Mouse (Mus musculus): ENCODE results near the gene Slc30a2. TPM values are rescaled to one million over a fixed set of nuclear protein-coding genes. Genes with fewer than 3 reads are reported as not detected.
"Not testable (repeated sequence)": the region's sequence is repeated elsewhere in the genome, so short reads cannot be mapped to it uniquely, and the experiment has no call there.

Gene Slc30a2
- polyA plus RNA-seq, 1 experiment from 2014 or later, result 0.08 TPM

DNA sequence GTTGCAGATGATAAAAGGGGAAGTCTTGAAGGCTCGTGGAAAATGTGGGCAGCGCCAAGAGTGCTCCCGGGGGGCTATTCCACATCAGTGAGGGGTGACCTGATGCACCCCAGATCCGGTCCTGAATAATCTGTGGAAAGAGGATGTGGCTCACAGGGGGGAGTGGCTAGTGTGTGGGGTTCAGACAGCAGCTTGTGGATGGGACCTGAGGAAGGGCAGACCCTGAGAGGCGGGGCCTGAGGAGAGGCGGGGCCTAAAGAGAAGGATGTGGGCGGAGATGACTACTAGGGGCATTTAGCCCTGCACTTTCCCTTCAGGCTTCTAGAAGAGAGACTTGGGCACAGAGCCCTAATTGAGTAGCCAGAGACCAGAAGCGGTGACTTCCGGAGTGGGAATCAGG is 19.6 kb downstream of the Slc30a2 start:
- Histone ChIP-seq H3K4me3 (no peak overlapping the region), H3K9me3 (no peaks in the 10 kb centered on the region), H3K27me3 (peaks cover 61% of the 10 kb centered on the region), H3K36me3 (no peaks in the 10 kb centered on the region), H3K4me1 (peaks cover 6% of the 10 kb centered on the region; the same call in 1 of the 2 replicates), H3K4me2 (replicated peaks) (no peak overlapping the region), H3K9ac (replicated peaks) (no peak overlapping the region), H3K27ac (replicated peaks) (no peak overlapping the region)
- WGBS, result 24% methylated on average over 9 of the region's 9 CpGs
- ATAC-seq (ENCODE audit: low FRiP score, low read depth), result no peak

DNA sequence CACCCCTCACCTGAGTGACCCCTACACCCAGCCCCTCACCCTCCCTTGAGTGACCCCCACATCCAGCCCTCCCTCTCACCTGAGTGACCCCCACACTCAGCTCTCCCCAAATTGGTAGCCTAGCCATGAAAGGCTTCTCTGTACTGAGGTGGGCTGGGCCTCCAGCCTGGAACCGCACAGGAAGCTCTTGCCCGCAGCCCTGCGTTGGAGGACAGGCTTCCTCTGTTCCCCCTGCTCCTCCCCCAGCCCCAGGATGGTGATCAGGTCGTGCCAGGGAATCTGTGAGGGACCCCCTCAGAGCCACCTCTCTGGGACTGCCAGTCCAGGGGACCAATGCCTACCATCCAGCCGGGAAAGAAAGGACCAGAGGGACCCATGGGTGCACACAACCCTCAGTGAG is 22.3 kb downstream of the Slc30a2 start:
- Histone ChIP-seq H3K9ac (replicated peaks) (no peak overlapping the region), H3K36me3 (no peaks in the 10 kb centered on the region), H3K9me3 (no peaks in the 10 kb centered on the region), H3K27me3 (peaks cover 72% of the 10 kb centered on the region), H3K27ac (replicated peaks) (no peak overlapping the region), H3K4me1 (0 out of 2 replicates have a peak, but pooled peaks cover 3% of the 10 kb centered on the region), H3K4me3 (no peak overlapping the region), H3K4me2 (replicated peaks) (no peak overlapping the region)
- ATAC-seq (ENCODE audit: low FRiP score, low read depth), result no peak
- WGBS, result 61% methylated on average over 5 of the region's 5 CpGs

DNA sequence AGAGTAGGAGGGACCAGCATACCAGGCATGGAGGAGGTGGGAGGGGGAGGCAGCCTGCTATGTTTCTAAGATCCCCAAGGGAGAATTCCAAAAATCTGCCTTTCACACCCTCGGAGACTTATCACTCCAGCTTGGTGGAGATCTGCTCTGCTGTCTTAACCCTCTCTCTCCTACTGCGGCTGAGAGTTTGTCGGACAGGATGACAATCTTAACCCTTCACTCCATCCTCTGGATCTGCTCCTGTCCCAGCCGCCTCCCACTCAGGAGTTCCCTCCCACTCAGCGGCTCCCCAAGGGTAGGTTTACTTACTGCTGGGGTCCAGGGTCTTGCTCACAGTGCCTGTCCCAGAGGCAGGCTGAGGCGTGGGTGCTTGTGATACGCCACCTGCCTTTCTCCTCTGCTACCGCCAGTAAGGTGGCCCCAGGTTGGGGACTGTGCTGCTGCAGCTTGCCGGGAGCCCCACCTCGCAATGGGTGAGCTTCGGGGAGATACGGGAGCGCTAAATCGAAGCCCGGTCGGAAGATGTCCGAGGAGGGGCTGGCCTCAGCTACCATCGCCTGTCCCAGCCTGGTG is 27.8 kb downstream of the Slc30a2 start:
- H3K4me1 ChIP-seq, result peaks cover 16% of the 10 kb centered on the region
- no peak overlapping the region for H3K9ac ChIP-seq (replicated peaks)
- peak overlapping the region; percentile 97 for H3K4me2 ChIP-seq (replicated peaks)
- H3K9me3 ChIP-seq, result no peaks in the 10 kb centered on the region
- no peak overlapping the region for H3K27ac ChIP-seq (replicated peaks)
- H3K36me3 ChIP-seq, result no peaks in the 10 kb centered on the region
- WGBS, result 1% methylated on average over 18 of the region's 18 CpGs
- ATAC-seq (ENCODE audit: low FRiP score, low read depth), result no peak
- peaks cover 66% of the 10 kb centered on the region for H3K27me3 ChIP-seq
- H3K4me3 ChIP-seq, result peak overlapping the region; percentile 55

DNA sequence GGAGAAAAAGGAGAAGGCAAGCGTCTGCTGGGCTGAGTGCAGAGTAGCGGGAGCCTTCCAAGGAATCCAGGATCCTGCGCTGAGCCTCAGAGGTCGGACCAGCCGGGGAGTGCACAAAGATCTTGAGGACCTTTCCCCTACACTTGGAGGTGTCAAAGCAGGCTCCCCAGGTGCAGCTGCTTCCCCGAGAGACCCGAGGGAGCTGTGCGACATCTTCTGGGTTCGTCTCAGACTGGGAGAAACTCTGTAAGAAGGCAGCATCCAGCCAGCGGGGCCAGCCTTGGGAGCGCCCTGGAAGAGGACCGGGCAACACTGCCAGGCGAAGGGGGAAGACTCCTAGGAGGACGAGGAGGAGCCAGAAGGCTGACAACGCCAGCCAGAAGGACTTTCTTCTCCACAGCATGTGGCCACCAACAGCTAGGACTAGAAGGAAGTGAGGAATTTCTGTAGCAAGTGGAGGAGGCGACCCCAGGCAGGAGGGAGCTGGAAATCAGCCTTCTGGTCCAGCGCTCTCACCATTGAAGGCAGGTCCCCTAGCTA is 28.4 kb downstream of the Slc30a2 start:
- Histone ChIP-seq H3K27ac (replicated peaks) (no peak overlapping the region), H3K36me3 (no peaks in the 10 kb centered on the region), H3K4me3 (peak overlapping the region; percentile 55), H3K27me3 (peaks cover 60% of the 10 kb centered on the region), H3K9me3 (no peaks in the 10 kb centered on the region), H3K4me1 (peaks cover 16% of the 10 kb centered on the region), H3K9ac (replicated peaks) (no peak overlapping the region), H3K4me2 (replicated peaks) (peak overlapping the region; percentile 97)
- ATAC-seq (ENCODE audit: low FRiP score, low read depth), result no peak
- 0% methylated on average over 17 of the region's 17 CpGs for WGBS

DNA sequence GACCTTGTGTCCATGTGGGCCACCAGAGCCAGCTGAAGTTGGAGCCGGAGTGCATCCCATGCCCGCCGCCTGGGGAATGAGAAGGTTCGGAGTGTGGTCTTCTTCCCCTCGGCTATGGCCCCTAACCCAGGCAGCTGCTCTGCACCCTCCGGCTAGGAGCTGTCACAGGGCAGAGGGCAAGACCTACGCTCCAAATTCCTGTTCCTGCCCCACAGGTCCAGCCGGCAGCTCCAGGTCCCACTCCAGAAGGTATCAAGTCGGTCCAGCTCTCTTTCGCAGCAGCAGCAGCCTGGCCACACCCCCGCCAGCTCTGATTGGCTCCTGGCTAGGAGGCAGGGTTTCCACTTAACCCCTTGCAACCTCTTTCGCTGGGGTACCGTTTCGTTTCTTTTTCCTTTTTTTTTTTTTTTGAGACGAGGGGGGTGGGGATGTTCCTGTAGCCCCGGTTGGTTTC is 29.3 kb downstream of the Slc30a2 start:
- Histone ChIP-seq H3K9ac (replicated peaks) (peak overlapping the region; percentile 44), H3K4me1 (peaks cover 16% of the 10 kb centered on the region), H3K4me3 (peak overlapping the region; percentile 55), H3K27ac (replicated peaks) (no peak overlapping the region), H3K36me3 (no peaks in the 10 kb centered on the region), H3K9me3 (no peaks in the 10 kb centered on the region), H3K27me3 (peaks cover 59% of the 10 kb centered on the region), H3K4me2 (replicated peaks) (peak overlapping the region; percentile 97)
- ATAC-seq (ENCODE audit: low FRiP score, low read depth), result peak; percentile 63; the same call in 1 of the 2 replicates
- 0% methylated on average over 16 of the region's 16 CpGs for WGBS

DNA sequence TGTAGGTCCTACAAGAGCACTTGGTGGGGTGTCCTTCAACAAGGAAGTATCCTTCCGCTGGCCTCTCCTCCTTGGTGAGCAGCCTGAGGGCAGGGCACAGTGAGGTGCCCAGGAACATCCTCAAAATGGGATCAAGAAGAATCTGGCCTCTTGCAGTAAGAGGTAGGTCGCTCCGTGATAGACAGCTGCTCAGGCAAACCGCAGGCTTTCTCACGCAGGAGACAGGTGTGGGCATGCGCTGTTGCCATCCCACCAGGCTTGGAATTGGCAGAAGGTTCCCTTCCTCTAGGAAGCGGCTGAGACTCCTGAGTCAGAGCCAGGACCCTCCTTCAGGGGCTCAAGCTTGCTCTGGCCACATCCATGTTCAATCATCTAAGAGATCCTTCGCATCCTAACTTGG is 30.3 kb downstream of the Slc30a2 start:
- no peak for ATAC-seq (ENCODE audit: low FRiP score, low read depth)
- Histone ChIP-seq H3K4me3 (no peak overlapping the region), H3K27ac (replicated peaks) (no peak overlapping the region), H3K36me3 (no peaks in the 10 kb centered on the region), H3K4me1 (peaks cover 16% of the 10 kb centered on the region), H3K4me2 (replicated peaks) (no peak overlapping the region), H3K9ac (replicated peaks) (no peak overlapping the region), H3K9me3 (no peaks in the 10 kb centered on the region), H3K27me3 (peaks cover 49% of the 10 kb centered on the region)
- WGBS, result 85% methylated on average over 8 of the region's 8 CpGs

DNA sequence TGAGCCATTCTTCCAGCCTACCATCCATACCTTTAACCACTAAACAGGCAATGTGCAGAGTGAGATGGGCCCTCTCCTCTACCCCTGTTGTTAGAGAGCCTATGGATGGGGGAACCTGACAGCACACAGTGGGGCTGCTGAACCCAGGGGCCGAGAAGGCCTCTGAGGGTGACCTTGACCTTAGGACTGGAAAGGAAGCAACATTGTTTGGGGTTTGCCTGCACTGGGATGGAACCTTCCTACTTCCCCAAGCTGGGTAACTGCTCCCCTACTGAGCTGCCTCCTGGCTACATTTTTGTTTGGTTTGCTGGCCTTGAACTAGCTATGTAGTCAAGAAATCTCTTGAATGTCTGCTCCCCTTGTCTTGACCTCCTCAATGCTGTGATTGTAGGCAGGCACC is 31.3 kb downstream of the Slc30a2 start:
- Histone ChIP-seq H3K27me3 (peaks cover 39% of the 10 kb centered on the region), H3K9me3 (no peaks in the 10 kb centered on the region), H3K4me2 (replicated peaks) (no peak overlapping the region), H3K36me3 (no peaks in the 10 kb centered on the region), H3K9ac (replicated peaks) (no peak overlapping the region), H3K4me3 (no peak overlapping the region), H3K4me1 (peaks cover 16% of the 10 kb centered on the region), H3K27ac (replicated peaks) (no peak overlapping the region)
- ATAC-seq (ENCODE audit: low FRiP score, low read depth), result no peak
- 38% methylated on average over 1 of the region's 1 CpGs for WGBS

DNA sequence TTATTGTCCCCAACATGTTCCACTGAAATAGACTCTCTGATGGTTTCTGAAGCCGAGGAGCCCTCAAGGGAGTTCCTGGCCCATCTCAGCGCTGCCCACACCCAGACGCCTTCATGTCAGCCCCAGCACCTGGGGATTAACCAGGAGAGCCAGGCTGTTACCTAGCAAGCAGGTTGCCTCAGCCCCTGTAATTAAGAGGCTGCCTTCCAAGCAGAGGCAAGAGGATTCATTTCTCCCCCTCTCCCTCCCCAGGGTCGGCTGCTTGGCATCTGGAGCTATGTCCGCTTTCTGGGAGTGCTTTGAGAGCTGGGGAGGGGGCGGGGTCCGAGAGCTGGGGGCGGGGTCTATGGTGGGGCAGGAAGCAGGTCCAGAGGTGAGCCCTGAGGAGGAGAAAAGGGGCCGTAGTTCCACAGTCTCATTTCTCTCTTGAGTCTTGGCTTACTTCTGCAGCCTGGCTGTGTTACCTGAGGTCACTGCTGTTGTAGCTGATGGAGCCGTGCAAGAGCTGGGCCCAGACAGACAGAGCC is 35.2 kb downstream of the Slc30a2 start:
- Histone ChIP-seq H3K27ac (replicated peaks) (0 out of 2 replicates have a peak overlapping the region, but pooled peaks have one; percentile 10), H3K9ac (replicated peaks) (no peak overlapping the region), H3K4me1 (no peaks in the 10 kb centered on the region), H3K4me2 (replicated peaks) (no peak overlapping the region), H3K4me3 (no peak overlapping the region), H3K9me3 (no peaks in the 10 kb centered on the region), H3K27me3 (peaks cover 8% of the 10 kb centered on the region), H3K36me3 (no peaks in the 10 kb centered on the region)
- 40% methylated on average over 10 of the region's 10 CpGs for WGBS
- ATAC-seq (ENCODE audit: low FRiP score, low read depth), result no peak

DNA sequence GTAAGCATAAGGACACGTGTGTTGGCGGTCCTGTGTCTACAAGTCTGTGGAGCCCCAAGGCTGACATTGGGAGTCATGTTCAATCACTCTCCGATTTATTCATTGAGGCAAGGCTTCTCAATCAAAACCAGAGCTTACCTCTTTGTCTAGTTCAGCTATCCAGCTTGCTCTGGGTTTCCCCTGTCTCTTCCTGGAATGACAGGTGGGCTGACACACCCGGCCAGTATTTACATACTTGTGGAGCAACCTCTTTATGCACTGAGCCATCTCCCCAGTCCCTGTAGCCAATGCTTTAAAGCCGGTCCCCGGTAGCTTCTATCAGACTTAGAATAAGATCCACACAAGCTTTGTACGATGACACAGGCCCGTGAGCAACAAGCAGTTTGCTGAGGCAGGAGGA is 36.5 kb downstream of the Slc30a2 start:
- Histone ChIP-seq H3K9me3 (no peaks in the 10 kb centered on the region), H3K27ac (replicated peaks) (no peak overlapping the region), H3K9ac (replicated peaks) (no peak overlapping the region), H3K4me3 (no peak overlapping the region), H3K27me3 (peaks cover 3% of the 10 kb centered on the region; the same call in 1 of the 2 replicates), H3K4me2 (replicated peaks) (no peak overlapping the region), H3K4me1 (no peaks in the 10 kb centered on the region), H3K36me3 (no peaks in the 10 kb centered on the region)
- whole genome bisulfite sequencing, result 87% methylated on average over 8 of the region's 8 CpGs
- no peak for ATAC-seq (ENCODE audit: low FRiP score, low read depth)

DNA sequence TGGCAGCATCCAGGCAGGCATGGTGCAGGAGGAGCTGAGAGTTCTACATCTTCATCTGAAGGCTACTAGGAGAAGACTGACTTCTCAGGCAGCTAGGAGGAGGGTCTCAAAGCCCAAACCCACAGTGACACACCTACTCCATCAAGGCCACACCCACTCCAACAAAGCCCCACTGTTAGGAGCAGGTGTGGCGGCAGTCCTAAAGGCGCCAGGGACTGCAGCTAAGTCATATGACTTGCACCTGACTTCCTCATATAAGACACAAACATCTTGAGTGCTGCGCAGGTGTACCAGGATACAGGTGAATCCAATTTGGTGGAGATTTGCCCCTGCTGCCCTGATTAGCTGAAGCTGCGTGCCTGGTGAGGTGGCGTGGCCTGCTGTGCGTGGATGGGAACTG is 40.8 kb downstream of the Slc30a2 start, which contains the start of gene Extl1:
Extl1 (minus strand) TSS at position 101 of the 400 bp plus-strand sequence.
- not testable (repeated sequence) for H3K4me2 ChIP-seq (replicated peaks); H3K27ac ChIP-seq (replicated peaks); H3K36me3 ChIP-seq; H3K9me3 ChIP-seq; ATAC-seq (ENCODE audit: low FRiP score, low read depth); H3K27me3 ChIP-seq; H3K4me3 ChIP-seq; H3K9ac ChIP-seq (replicated peaks); H3K4me1 ChIP-seq
- 90% methylated on average over 2 of the region's 6 CpGs for WGBS

DNA sequence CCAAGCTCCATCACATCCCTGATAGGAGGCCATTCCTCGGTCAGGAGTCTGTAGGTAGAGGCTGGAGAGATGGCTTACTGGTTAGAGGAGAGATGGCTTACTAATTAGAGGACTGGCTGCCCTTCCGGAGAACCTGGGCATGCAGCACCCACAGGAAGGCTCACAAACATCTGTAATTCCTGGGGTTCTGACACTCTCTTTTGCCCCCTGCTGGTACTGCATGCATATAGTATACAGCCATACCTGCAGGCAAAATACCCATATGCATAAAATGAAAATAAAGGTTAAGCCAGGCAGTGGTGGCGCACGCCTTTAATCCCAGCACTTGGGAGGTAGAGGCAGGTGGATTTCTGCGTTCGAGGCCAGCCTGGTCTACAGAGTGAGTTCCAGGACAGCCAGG is 44.3 kb downstream of the Slc30a2 start:
- no peak for ATAC-seq (ENCODE audit: low FRiP score, low read depth)

DNA sequence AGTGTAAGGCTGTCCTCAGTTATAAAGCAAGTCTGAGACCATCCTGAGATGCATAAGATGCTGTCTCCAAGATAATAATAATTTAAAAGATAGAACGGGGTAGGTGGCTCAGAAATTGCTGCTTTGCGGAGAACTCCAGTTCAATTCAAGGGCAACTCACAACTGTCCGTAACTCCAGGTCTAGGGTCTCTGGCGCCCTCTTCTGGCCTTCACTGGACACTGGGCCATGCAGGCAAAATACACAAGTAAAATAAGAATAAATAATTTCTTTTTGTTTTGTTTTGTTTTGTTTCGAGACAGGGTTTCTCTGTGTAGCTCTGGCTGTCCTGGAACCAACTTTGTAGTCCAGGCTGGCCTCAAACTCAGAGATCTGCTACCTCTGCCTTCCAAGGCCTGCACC is 45.4 kb downstream of the Slc30a2 start:
- no peaks in the 10 kb centered on the region for H3K36me3 ChIP-seq
- ATAC-seq (ENCODE audit: low FRiP score, low read depth), result no peak
- WGBS, result 16% methylated on average over 5 of the region's 5 CpGs
- H3K9me3 ChIP-seq, result no peaks in the 10 kb centered on the region
- H3K27ac ChIP-seq (replicated peaks), result no peak overlapping the region
- peaks cover 4% of the 10 kb centered on the region; the same call in 1 of the 2 replicates for H3K4me1 ChIP-seq
- no peak overlapping the region for H3K4me3 ChIP-seq
- H3K9ac ChIP-seq (replicated peaks), result no peak overlapping the region
- H3K4me2 ChIP-seq (replicated peaks), result no peak overlapping the region
- no peaks in the 10 kb centered on the region for H3K27me3 ChIP-seq

More for the DNA sequence above, 44.3 kb downstream of the Slc30a2 start:
- Histone ChIP-seq H3K36me3 (no peaks in the 10 kb centered on the region), H3K9ac (replicated peaks) (no peak overlapping the region), H3K4me3 (no peak overlapping the region), H3K27ac (replicated peaks) (no peak overlapping the region), H3K4me1 (peaks cover under 1% of the 10 kb centered on the region; the same call in 1 of the 2 replicates), H3K27me3 (no peaks in the 10 kb centered on the region), H3K9me3 (no peaks in the 10 kb centered on the region), H3K4me2 (replicated peaks) (no peak overlapping the region)
- 80% methylated on average over 6 of the region's 6 CpGs for WGBS

All from midbrain, embryonic 12.5 days (tissue).